Mouse (Mus musculus): Measurements from ENCODE around the gene Naaladl1. TPM values are rescaled to one million over a fixed set of nuclear protein-coding genes. Genes with fewer than 3 reads are reported as not detected.

The Naaladl1 gene
- total and polyA plus RNA-seq, 3 experiments, result not detected

- H3K79me2 ChIP-seq (replicated peaks; ENCODE audit: control insufficient read depth, insufficient read depth, low read length), result no peaks in the 10 kb centered on the region
Measured at GRCm38 (mm10) chr19:6155174-6155573, 49.6 kb downstream of the Naaladl1 start.

DNA sequence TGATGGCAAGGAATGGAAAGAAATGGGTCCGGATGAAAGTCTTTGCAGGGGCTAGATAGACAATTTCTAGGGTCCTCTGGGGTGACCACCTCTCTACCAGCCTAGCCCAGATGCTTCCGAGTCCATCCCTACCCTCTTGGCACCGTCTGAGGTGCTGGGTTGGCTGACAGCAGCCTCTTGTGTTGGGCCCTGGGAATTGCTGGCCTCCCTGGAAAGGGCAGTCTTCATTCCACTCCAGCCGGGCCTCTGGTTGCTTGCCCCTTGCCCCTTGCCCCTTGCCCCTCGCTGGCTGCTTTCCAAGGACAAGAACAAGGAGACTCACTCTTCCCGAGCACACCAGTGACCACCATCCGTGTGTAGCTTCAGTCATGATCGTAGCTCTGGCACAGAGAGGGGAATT, 50.8 kb downstream of the Naaladl1 start:
- Histone ChIP-seq H3K27ac (no peak overlapping the region), H3K79me2 (replicated peaks; ENCODE audit: control insufficient read depth, insufficient read depth, low read length) (no peaks in the 10 kb centered on the region), H3K36me3 (ENCODE audit: control insufficient read depth, insufficient read depth, low read length) (no peaks in the 10 kb centered on the region), H3K4me1 (ENCODE audit: control insufficient read depth, insufficient read depth, low read length) (no peaks in the 10 kb centered on the region), H3K4me3 (no peak overlapping the region), H3K27me3 (ENCODE audit: control insufficient read depth, insufficient read depth, low read length) (no peaks in the 10 kb centered on the region), H3K9ac (ENCODE audit: low read depth, low read length) (no peak overlapping the region)
- DNase-seq, result no peak
- intact Hi-C loops (cut with DNase I), result no loop called here
- no peak for TF ChIP-seq POLR2A (IDR thresholded peaks at IDR 0.05; ENCODE audit: insufficient read depth, low read depth, low read length)
- no peak for TF ChIP-seq CTCF (IDR thresholded peaks at IDR 0.05)
- TF ChIP-seq EP300 (IDR thresholded peaks at IDR 0.05; ENCODE audit: insufficient read depth, low read depth, low read length), result no peak
- WGBS, result 60% methylated on average over 8 of the region's 8 CpGs

More at GRCm38 (mm10) chr19:6155174-6155573, 49.6 kb downstream of the Naaladl1 start:
- no peak for DNase-seq
- H3K4me3 ChIP-seq, result no peak overlapping the region
- no peak for TF ChIP-seq CTCF (IDR thresholded peaks at IDR 0.05)
- no peak for TF ChIP-seq POLR2A (IDR thresholded peaks at IDR 0.05; ENCODE audit: insufficient read depth, low read depth, low read length)
- no peak for TF ChIP-seq EP300 (IDR thresholded peaks at IDR 0.05; ENCODE audit: insufficient read depth, low read depth, low read length)
- no peak overlapping the region for H3K9ac ChIP-seq (ENCODE audit: low read depth, low read length)
- H3K36me3 ChIP-seq (ENCODE audit: control insufficient read depth, insufficient read depth, low read length), result no peaks in the 10 kb centered on the region
- no peak overlapping the region for H3K27ac ChIP-seq
- WGBS, result 79% methylated on average over 9 of the region's 9 CpGs
- intact Hi-C loops (cut with DNase I), result no loop called here
- H3K27me3 ChIP-seq (ENCODE audit: control insufficient read depth, insufficient read depth, low read length), result no peaks in the 10 kb centered on the region
- no peaks in the 10 kb centered on the region for H3K4me1 ChIP-seq (ENCODE audit: control insufficient read depth, insufficient read depth, low read length)

DNA sequence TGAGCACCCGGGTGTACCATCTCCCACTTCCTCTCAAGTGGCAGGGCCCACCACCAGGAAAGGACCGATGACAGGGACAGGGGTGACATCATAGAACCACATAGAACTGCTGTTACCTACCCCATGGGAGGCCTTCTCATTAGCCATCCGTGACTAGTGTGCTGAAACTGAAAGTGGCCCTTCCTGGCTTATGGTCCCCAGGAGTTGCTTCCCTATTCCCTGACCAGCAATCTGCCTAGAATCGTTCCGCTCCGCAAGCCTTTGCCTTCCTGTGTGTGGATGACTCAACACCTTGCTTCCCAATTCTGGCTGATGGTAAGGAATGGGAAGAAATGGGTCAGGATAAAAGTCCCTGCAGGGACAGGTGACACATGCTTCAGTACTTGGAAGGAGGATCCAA, 51.6 kb downstream of the Naaladl1 start:
- no peak for DNase-seq
- intact Hi-C loops (cut with DNase I), result no loop called here
- H3K27ac ChIP-seq, result no peak overlapping the region

GRCm38 (mm10) chr19:6163872-6164547, 58.4 kb downstream of the Naaladl1 start:
- WGBS, result 40% methylated on average over 10 of the region's 10 CpGs
- H3K27ac ChIP-seq, result peak overlapping the region; percentile 52
- no peaks in the 10 kb centered on the region for H3K27me3 ChIP-seq (ENCODE audit: control insufficient read depth, insufficient read depth, low read length)
- peak overlapping the region; percentile 33 for H3K9ac ChIP-seq (ENCODE audit: low read depth, low read length)
- peak; percentile 61 to 71 for DNase-seq
- H3K79me2 ChIP-seq (replicated peaks; ENCODE audit: control insufficient read depth, insufficient read depth, low read length), result no peaks in the 10 kb centered on the region
- TF ChIP-seq CTCF (IDR thresholded peaks at IDR 0.05), result 0 out of 2 replicates have a peak, but pooled peaks have one; percentile 1
- 0 out of 2 replicates have a peak, but pooled peaks have one; percentile 51 for TF ChIP-seq POLR2A (IDR thresholded peaks at IDR 0.05; ENCODE audit: insufficient read depth, low read depth, low read length)
- no peak for TF ChIP-seq EP300 (IDR thresholded peaks at IDR 0.05; ENCODE audit: insufficient read depth, low read depth, low read length)
- H3K4me3 ChIP-seq, result peak overlapping the region; percentile 36
- no peaks in the 10 kb centered on the region for H3K36me3 ChIP-seq (ENCODE audit: control insufficient read depth, insufficient read depth, low read length)
- intact Hi-C loops (cut with DNase I), result no loop called here
- peaks cover 1% of the 10 kb centered on the region; the same call in 1 of the 2 replicates for H3K4me1 ChIP-seq (ENCODE audit: control insufficient read depth, insufficient read depth, low read length)

More for the DNA sequence above, 51.6 kb downstream of the Naaladl1 start:
- H3K4me1 ChIP-seq (ENCODE audit: control insufficient read depth, insufficient read depth, low read length), result no peaks in the 10 kb centered on the region
- no peak for TF ChIP-seq CTCF (IDR thresholded peaks at IDR 0.05)
- TF ChIP-seq EP300 (IDR thresholded peaks at IDR 0.05; ENCODE audit: insufficient read depth, low read depth, low read length), result no peak
- H3K9ac ChIP-seq (ENCODE audit: low read depth, low read length), result no peak overlapping the region
- H3K4me3 ChIP-seq, result no peak overlapping the region
- 39% methylated on average over 6 of the region's 6 CpGs for WGBS
- no peaks in the 10 kb centered on the region for H3K36me3 ChIP-seq (ENCODE audit: control insufficient read depth, insufficient read depth, low read length)
- H3K79me2 ChIP-seq (replicated peaks; ENCODE audit: control insufficient read depth, insufficient read depth, low read length), result no peaks in the 10 kb centered on the region
- H3K27me3 ChIP-seq (ENCODE audit: control insufficient read depth, insufficient read depth, low read length), result no peaks in the 10 kb centered on the region

Other genes starting within 250 kb of the Naaladl1 start
Only the 30 nearest of the 31 such genes appear.
- 1 to 10 TPM; 7.7 to 8.4 TPM for gene Frmd8, start 230.5 kb upstream of the Naaladl1 start, total RNA-seq (2021)
- gene Frmd8, start 230.5 kb upstream of the Naaladl1 start, polyA plus RNA-seq (2012; rRNA removed), result 7.0 and 9.3 TPM in 2 replicates
- 1 to 10 TPM; 2.8 TPM for gene Slc25a45, start 228.0 kb upstream of the Naaladl1 start, total RNA-seq (2021)
- gene Slc25a45, start 228.0 kb upstream of the Naaladl1 start, polyA plus RNA-seq (2012; rRNA removed), result 7.9 and 8.2 TPM in 2 replicates
- under 1 TPM; 0.14 to 0.47 TPM for gene Tigd3, start 211.6 kb upstream of the Naaladl1 start, total RNA-seq (2021)
- 0.25 and 0.67 TPM in 2 replicates for gene Tigd3, start 211.6 kb upstream of the Naaladl1 start, polyA plus RNA-seq (2012; rRNA removed)
- gene Dpf2, start 192.8 kb upstream of the Naaladl1 start, total RNA-seq (2021), result 10 to 100 TPM; 82.3 to 83.5 TPM
- 71.8 and 104 TPM in 2 replicates for gene Dpf2, start 192.8 kb upstream of the Naaladl1 start, polyA plus RNA-seq (2012; rRNA removed)
- gene Cdc42ep2, start 181.0 kb upstream of the Naaladl1 start, total RNA-seq (2021), result 1 to 10 TPM; 8.0 to 8.4 TPM
- gene Cdc42ep2, start 181.0 kb upstream of the Naaladl1 start, polyA plus RNA-seq (2012; rRNA removed), result 11.7 and 19.0 TPM in 2 replicates
- gene Pola2, start 141.6 kb upstream of the Naaladl1 start, total RNA-seq (2021), result 10 to 100 TPM in 1 of 2 experiments, 1 to 10 TPM in 1; 8.6 to 10.9 TPM
- gene Pola2, start 141.6 kb upstream of the Naaladl1 start, polyA plus RNA-seq (2012; rRNA removed), result 27.9 and 38.7 TPM in 2 replicates
- not detected for gene Slc22a20, start 119.6 kb upstream of the Naaladl1 start, total RNA-seq (2021)
- not detected in 2 replicates for gene Slc22a20, start 119.6 kb upstream of the Naaladl1 start, polyA plus RNA-seq (2012; rRNA removed)
- gene Capn1, start 89.9 kb upstream of the Naaladl1 start, total RNA-seq (2021), result 10 to 100 TPM; 26.4 to 26.8 TPM
- 21.5 and 26.2 TPM in 2 replicates for gene Capn1, start 89.9 kb upstream of the Naaladl1 start, polyA plus RNA-seq (2012; rRNA removed)
- 10 to 100 TPM; 21.3 to 24.2 TPM for gene Syvn1, start 59.2 kb upstream of the Naaladl1 start, total RNA-seq (2021)
- 17.1 and 23.1 TPM in 2 replicates for gene Syvn1, start 59.2 kb upstream of the Naaladl1 start, polyA plus RNA-seq (2012; rRNA removed)
- 10 to 100 TPM; 37.1 to 39.0 TPM for gene Mrpl49, start 48.0 kb upstream of the Naaladl1 start, total RNA-seq (2021)
- 23.5 and 33.0 TPM in 2 replicates for gene Mrpl49, start 48.0 kb upstream of the Naaladl1 start, polyA plus RNA-seq (2012; rRNA removed)
- 100 to 1,000 TPM; 550 to 636 TPM for gene Fau, start 47.9 kb upstream of the Naaladl1 start, total RNA-seq (2021)
- 265 and 386 TPM in 2 replicates for gene Fau, start 47.9 kb upstream of the Naaladl1 start, polyA plus RNA-seq (2012; rRNA removed)
- gene Znhit2, start 44.6 kb upstream of the Naaladl1 start, total RNA-seq (2021), result 10 to 100 TPM in 1 of 2 experiments, 1 to 10 TPM in 1; 9.9 to 13.4 TPM
- 12.3 and 14.4 TPM in 2 replicates for gene Znhit2, start 44.6 kb upstream of the Naaladl1 start, polyA plus RNA-seq (2012; rRNA removed)
- 1 to 10 TPM; 2.7 to 3.7 TPM for gene Tm7sf2, start 37.4 kb upstream of the Naaladl1 start, total RNA-seq (2021)
- 9.3 and 11.9 TPM in 2 replicates for gene Tm7sf2, start 37.4 kb upstream of the Naaladl1 start, polyA plus RNA-seq (2012; rRNA removed)
- 10 to 100 TPM; 19.1 to 22.0 TPM for gene Vps51, start 28.6 kb upstream of the Naaladl1 start, total RNA-seq (2021)
- gene Vps51, start 28.6 kb upstream of the Naaladl1 start, polyA plus RNA-seq (2012; rRNA removed), result 35.1 and 39.0 TPM in 2 replicates
- gene Tmem262, start 25.7 kb upstream of the Naaladl1 start, total RNA-seq (2021), result not detected
- not detected in 2 replicates for gene Tmem262, start 25.7 kb upstream of the Naaladl1 start, polyA plus RNA-seq (2012; rRNA removed)
- gene Gm28374, start 23.5 kb upstream of the Naaladl1 start, total RNA-seq (2021), result not detected
- gene Gm28374, start 23.5 kb upstream of the Naaladl1 start, polyA plus RNA-seq (2012; rRNA removed), result not detected in 2 replicates
- 10 to 100 TPM; 13.8 to 15.6 TPM for gene Zfpl1, start 20.8 kb upstream of the Naaladl1 start, total RNA-seq (2021)
- gene Zfpl1, start 20.8 kb upstream of the Naaladl1 start, polyA plus RNA-seq (2012; rRNA removed), result 47.5 and 50.7 TPM in 2 replicates
- gene Cdca5, start 20.8 kb upstream of the Naaladl1 start, total RNA-seq (2021), result not detected
- 0.09 and 0.27 TPM in 2 replicates for gene Cdca5, start 20.8 kb upstream of the Naaladl1 start, polyA plus RNA-seq (2012; rRNA removed)
- not detected for gene AC131692.1, start 11.4 kb upstream of the Naaladl1 start, total RNA-seq (2021)
- gene AC131692.1, start 11.4 kb upstream of the Naaladl1 start, polyA plus RNA-seq (2012; rRNA removed), result not detected in 2 replicates
- 10 to 100 TPM in 1 of 2 experiments, 1 to 10 TPM in 1; 8.7 to 10.3 TPM for gene Sac3d1, start 12.9 kb downstream of the Naaladl1 start, total RNA-seq (2021)
- gene Sac3d1, start 12.9 kb downstream of the Naaladl1 start, polyA plus RNA-seq (2012; rRNA removed), result 13.1 and 15.4 TPM in 2 replicates
- gene Snx15, start 22.5 kb downstream of the Naaladl1 start, total RNA-seq (2021), result 10 to 100 TPM; 14.1 to 16.6 TPM
- 22.0 and 29.5 TPM in 2 replicates for gene Snx15, start 22.5 kb downstream of the Naaladl1 start, polyA plus RNA-seq (2012; rRNA removed)
- 1 to 10 TPM in 1 of 2 experiments, under 1 TPM in 1; 0.98 to 1.6 TPM for gene Batf2, start 35.2 kb downstream of the Naaladl1 start, total RNA-seq (2021)
- 2.3 and 3.2 TPM in 2 replicates for gene Batf2, start 35.2 kb downstream of the Naaladl1 start, polyA plus RNA-seq (2012; rRNA removed)
- gene Arl2, start 35.8 kb downstream of the Naaladl1 start, total RNA-seq (2021), result 10 to 100 TPM; 62.1 to 72.9 TPM
- 153 and 155 TPM in 2 replicates for gene Arl2, start 35.8 kb downstream of the Naaladl1 start, polyA plus RNA-seq (2012; rRNA removed)
- gene Majin, start 78.6 kb downstream of the Naaladl1 start, total RNA-seq (2021), result not detected
- gene Majin, start 78.6 kb downstream of the Naaladl1 start, polyA plus RNA-seq (2012; rRNA removed), result 0.20 and 0.23 TPM in 2 replicates
- gene Gpha2, start 120.6 kb downstream of the Naaladl1 start, total RNA-seq (2021), result not detected
- 0.27 TPM in 1 of 2 replicates, not detected in the other for gene Gpha2, start 120.6 kb downstream of the Naaladl1 start, polyA plus RNA-seq (2012; rRNA removed)
- gene Ppp2r5b, start 130.1 kb downstream of the Naaladl1 start, total RNA-seq (2021), result 10 to 100 TPM; 34.8 to 35.1 TPM
- gene Ppp2r5b, start 130.1 kb downstream of the Naaladl1 start, polyA plus RNA-seq (2012; rRNA removed), result 36.8 and 40.6 TPM in 2 replicates
- 10 to 100 TPM; 20.5 to 24.5 TPM for gene Atg2a, start 135.9 kb downstream of the Naaladl1 start, total RNA-seq (2021)
- gene Atg2a, start 135.9 kb downstream of the Naaladl1 start, polyA plus RNA-seq (2012; rRNA removed), result 26.3 and 26.7 TPM in 2 replicates
- 100 to 1,000 TPM in 1 of 2 experiments, 10 to 100 TPM in 1; 98.0 to 120 TPM for gene Ehd1, start 170.9 kb downstream of the Naaladl1 start, total RNA-seq (2021)
- gene Ehd1, start 170.9 kb downstream of the Naaladl1 start, polyA plus RNA-seq (2012; rRNA removed), result 111 and 142 TPM in 2 replicates
- gene Cdc42bpg, start 200.7 kb downstream of the Naaladl1 start, total RNA-seq (2021), result 10 to 100 TPM; 11.7 to 13.9 TPM
- 7.0 and 7.7 TPM in 2 replicates for gene Cdc42bpg, start 200.7 kb downstream of the Naaladl1 start, polyA plus RNA-seq (2012; rRNA removed)
- gene Men1, start 229.2 kb downstream of the Naaladl1 start, total RNA-seq (2021), result 10 to 100 TPM; 13.9 to 14.0 TPM
- 19.4 and 19.6 TPM in 2 replicates for gene Men1, start 229.2 kb downstream of the Naaladl1 start, polyA plus RNA-seq (2012; rRNA removed)

Data from heart, adult 2 months (tissue).